Mouse (Mus musculus) midbrain, embryonic 16.5 days (tissue): ENCODE measurements at regions not wholly inside any gene's neighbourhood (a gene's known extent, or its start where the extent isn't known, plus 50 kb on each side); places are given as distances from the start of the nearest gene placed in this dataset.
A peak's percentile ranks its signal among the peaks of the same experiment; 100 is the strongest.

Experiments used
- ATAC-seq: fragments of 200-750 bp; cut with Nextera tagmentation; 2 replicates; pipeline ENCODE4 v1.8.0; 2017; ENCODE audit warnings: moderate TSS enrichment
- H3K27ac ChIP-seq: fragments of 300-500 bp; sonication (generic); 2 replicates; pipeline ENCODE4 v1.5.1; 2014; ENCODE audit warnings: mild to moderate bottlenecking, low read length, mixed read lengths
- H3K27me3 ChIP-seq: fragments of 300-500 bp; sonication (generic); 2 replicates; pipeline ENCODE4 v1.6.1; 2014; ENCODE audit warnings: low read depth, low read length, mixed read lengths; ENCODE audit not compliant: control insufficient read depth, insufficient read depth
- H3K36me3 ChIP-seq: fragments of 300-500 bp; sonication (generic); 2 replicates; pipeline ENCODE4 v1.6.1; 2014; ENCODE audit warnings: mild to moderate bottlenecking, low read length, moderate library complexity, mixed read lengths; ENCODE audit not compliant: control insufficient read depth, insufficient read depth
- H3K4me1 ChIP-seq: fragments of 300-500 bp; sonication (generic); 2 replicates; pipeline ENCODE4 v1.6.1; 2014; ENCODE audit warnings: mild to moderate bottlenecking, low read length, mixed read lengths; ENCODE audit not compliant: control insufficient read depth, insufficient read depth
- H3K4me2 ChIP-seq: fragments of 300-500 bp; sonication (generic); 2 replicates; pipeline ENCODE4 v1.6.1; 2014; ENCODE audit warnings: mild to moderate bottlenecking, low read length, mixed read lengths
- H3K4me3 ChIP-seq: fragments of 300-500 bp; sonication (generic); 2 replicates; pipeline ENCODE4 v1.5.1; 2014; ENCODE audit warnings: low read depth, mild to moderate bottlenecking, low read length, moderate library complexity, mixed read lengths
- H3K9ac ChIP-seq: fragments of 300-500 bp; sonication (generic); 2 replicates; pipeline ENCODE4 v1.6.1; 2014; ENCODE audit warnings: low read depth, low read length, mixed read lengths
- H3K9me3 ChIP-seq: fragments of 300-500 bp; sonication (generic); replicated peaks from 2 replicates; pipeline ENCODE4 v1.6.1; 2014; ENCODE audit warnings: mild to moderate bottlenecking, low read length, mixed read lengths; ENCODE audit not compliant: control insufficient read depth, poor library complexity, severe bottlenecking
- WGBS: fragments of 180-500 bp; shearing (Covaris S2); extraction: QIAGEN DNeasy Blood & Tissue Kit; methylation state at CpG from one replicate; pipeline ENCODE4 v1.1.7; 2014; 5-methylcytosine and 5-hydroxymethylcytosine counted together

GRCm38 (mm10) chr4:152633896-152634295, 156.2 kb upstream of the Kcnab2 start:
- 53% methylated on average over 6 of the region's 6 CpGs for WGBS
- H3K4me3 ChIP-seq = no peak overlapping the region
- H3K4me2 ChIP-seq = no peak overlapping the region
- no peaks in the 10 kb centered on the region for H3K36me3 ChIP-seq
- no peak overlapping the region for H3K9ac ChIP-seq
- no peak for ATAC-seq
- H3K4me1 ChIP-seq = peaks cover 6% of the 10 kb centered on the region; the same call in 1 of the 2 replicates
- H3K9me3 ChIP-seq = no peaks in the 10 kb centered on the region
- H3K27ac ChIP-seq = no peak overlapping the region
- H3K27me3 ChIP-seq = no peaks in the 10 kb centered on the region

GRCm38 (mm10) chr4:152628111-152628510, 150.4 kb upstream of the Kcnab2 start:
- Histone ChIP-seq H3K4me2 (no peak overlapping the region), H3K4me1 (peaks cover 23% of the 10 kb centered on the region), H3K9me3 (no peaks in the 10 kb centered on the region), H3K36me3 (no peaks in the 10 kb centered on the region), H3K27ac (no peak overlapping the region), H3K9ac (no peak overlapping the region), H3K4me3 (no peak overlapping the region), H3K27me3 (no peaks in the 10 kb centered on the region)
- ATAC-seq = no peak
- WGBS = 89% methylated on average over 4 of the region's 4 CpGs

- H3K9ac ChIP-seq = no peak overlapping the region
- H3K4me1 ChIP-seq = peaks cover 31% of the 10 kb centered on the region
- H3K9me3 ChIP-seq = no peaks in the 10 kb centered on the region
- peak overlapping the region; percentile 77 for H3K27ac ChIP-seq
- H3K4me2 ChIP-seq = peak overlapping the region; percentile 33
- no peaks in the 10 kb centered on the region for H3K27me3 ChIP-seq
- ATAC-seq = peak; percentile 81
- no peaks in the 10 kb centered on the region for H3K36me3 ChIP-seq
- WGBS = under 1% methylated on average over 22 of the region's 22 CpGs
- no peak overlapping the region for H3K4me3 ChIP-seq
Measured at GRCm38 (mm10) chr4:152625032-152626003, 147.6 kb upstream of the Kcnab2 start.

- Histone ChIP-seq H3K27ac (peak overlapping the region; percentile 78), H3K36me3 (no peaks in the 10 kb centered on the region), H3K4me1 (peaks cover 31% of the 10 kb centered on the region), H3K27me3 (no peaks in the 10 kb centered on the region), H3K4me2 (peak overlapping the region; percentile 44), H3K9ac (peak overlapping the region; percentile 57), H3K9me3 (no peaks in the 10 kb centered on the region), H3K4me3 (peak overlapping the region; percentile 6; the same call in 1 of the 2 replicates)
- WGBS = 59% methylated on average over 9 of the region's 9 CpGs
- ATAC-seq = peak; percentile 51
Measured at GRCm38 (mm10) chr4:152622022-152622777, 144.5 kb upstream of the Kcnab2 start.

- no peak overlapping the region for H3K4me3 ChIP-seq
- H3K9me3 ChIP-seq = 0 out of 2 replicates have a peak, but pooled peaks cover 3% of the 10 kb centered on the region
- no peak overlapping the region for H3K4me2 ChIP-seq
- ATAC-seq = no peak
- 56% methylated on average over 3 of the region's 3 CpGs for WGBS
- peaks cover 4% of the 10 kb centered on the region for H3K4me1 ChIP-seq
- H3K36me3 ChIP-seq = no peaks in the 10 kb centered on the region
- no peak overlapping the region for H3K9ac ChIP-seq
- no peaks in the 10 kb centered on the region for H3K27me3 ChIP-seq
- H3K27ac ChIP-seq = no peak overlapping the region
Measured at GRCm38 (mm10) chr4:152617636-152618035, 140.0 kb upstream of the Kcnab2 start.

GRCm38 (mm10) chr4:152615155-152615554, 137.5 kb upstream of the Kcnab2 start:
- no peak for ATAC-seq
- WGBS = 93% methylated on average over 2 of the region's 2 CpGs
- H3K4me3 ChIP-seq = no peak overlapping the region

GRCm38 (mm10) chr4:152614356-152615100, 136.9 kb upstream of the Kcnab2 start:
- Histone ChIP-seq H3K9ac (no peak overlapping the region), H3K4me3 (no peak overlapping the region), H3K36me3 (no peaks in the 10 kb centered on the region), H3K27me3 (no peaks in the 10 kb centered on the region), H3K9me3 (0 out of 2 replicates have a peak, but pooled peaks cover 3% of the 10 kb centered on the region), H3K4me2 (no peak overlapping the region), H3K4me1 (no peaks in the 10 kb centered on the region), H3K27ac (no peak overlapping the region)
- no peak for ATAC-seq
- 92% methylated on average over 13 of the region's 13 CpGs for WGBS

More at GRCm38 (mm10) chr4:152615155-152615554, 137.5 kb upstream of the Kcnab2 start:
- no peak overlapping the region for H3K27ac ChIP-seq
- H3K9me3 ChIP-seq = 0 out of 2 replicates have a peak, but pooled peaks cover 3% of the 10 kb centered on the region
- H3K4me2 ChIP-seq = no peak overlapping the region
- H3K36me3 ChIP-seq = no peaks in the 10 kb centered on the region
- H3K27me3 ChIP-seq = no peaks in the 10 kb centered on the region
- H3K4me1 ChIP-seq = no peaks in the 10 kb centered on the region
- H3K9ac ChIP-seq = no peak overlapping the region
